Mouse (Mus musculus): ENCODE data around the gene Wdr95. TPM values are rescaled to one million over a fixed set of nuclear protein-coding genes. Genes with fewer than 3 reads are reported as not detected.

Wdr95 gene
- polyA plus RNA-seq, 1 experiment from 2014 or later, result not detected

DNA sequence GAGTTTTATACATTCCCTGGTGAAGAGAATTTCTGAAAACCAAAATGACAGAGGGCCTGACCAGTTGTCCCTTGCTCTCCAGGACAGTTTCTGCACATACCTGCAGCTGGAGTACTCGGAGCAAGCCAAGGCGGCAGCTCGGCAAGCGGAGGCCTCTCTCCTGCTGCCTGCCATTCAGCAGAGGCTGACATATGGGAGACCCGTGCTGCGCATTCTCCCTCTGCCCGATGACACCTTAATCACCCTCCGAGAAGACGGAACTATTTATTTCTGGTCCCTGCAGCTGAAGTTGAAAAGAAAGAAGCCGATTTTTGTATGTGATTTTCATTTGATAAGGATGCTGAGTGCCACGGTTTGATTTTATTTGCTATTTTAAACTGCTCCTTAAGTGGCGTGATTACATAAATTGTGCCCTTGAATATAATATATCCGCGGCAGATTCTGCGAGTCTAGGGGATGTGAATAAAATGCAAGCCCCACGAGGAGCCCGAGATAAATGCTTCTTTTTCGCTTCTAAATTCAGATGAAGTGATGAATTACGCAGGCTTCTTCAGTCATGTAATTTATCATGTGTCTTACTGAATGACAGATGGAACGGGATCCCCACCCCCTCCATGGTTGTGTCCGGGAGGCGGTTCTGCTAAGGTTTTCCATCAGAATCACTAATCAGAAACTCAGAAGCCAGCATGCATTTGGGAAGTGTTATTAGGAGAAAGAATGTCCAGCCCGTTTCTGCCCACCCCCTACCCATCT is 24.9 kb upstream of the Wdr95 start:
- WGBS, result 77% methylated on average over 23 of the region's 23 CpGs
- Histone ChIP-seq H3K4me2 (replicated peaks) (no peak overlapping the region), H3K27ac (no peak overlapping the region), H3K9me3 (no peaks in the 10 kb centered on the region), H3K36me3 (no peaks in the 10 kb centered on the region), H3K9ac (no peak overlapping the region), H3K4me3 (replicated peaks) (no peak overlapping the region), H3K4me1 (replicated peaks) (no peaks in the 10 kb centered on the region), H3K27me3 (replicated peaks) (no peaks in the 10 kb centered on the region)
- no peak for ATAC-seq

DNA sequence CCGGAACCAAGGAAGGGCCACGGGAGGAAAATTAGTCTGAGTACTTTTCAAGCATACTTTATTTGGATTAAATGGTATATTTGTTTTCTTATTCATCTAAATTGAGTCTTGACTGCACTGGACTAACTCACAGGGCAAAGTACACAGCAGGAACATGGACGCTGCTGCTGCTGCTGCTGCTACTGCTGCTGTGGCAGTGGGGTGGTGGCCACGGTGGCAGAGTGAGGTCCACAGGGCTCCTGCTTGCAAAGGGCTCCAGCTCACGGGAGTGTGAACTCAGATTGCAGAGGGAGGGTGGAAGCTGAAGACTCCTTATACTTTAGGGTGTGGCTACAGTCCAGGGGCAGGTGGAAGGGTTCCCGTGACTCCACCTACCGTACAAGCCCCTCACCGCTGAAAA is 23.5 kb upstream of the Wdr95 start:
- ATAC-seq, result no peak
- Histone ChIP-seq H3K4me3 (replicated peaks) (no peak overlapping the region), H3K36me3 (no peaks in the 10 kb centered on the region), H3K4me2 (replicated peaks) (no peak overlapping the region), H3K27me3 (replicated peaks) (no peaks in the 10 kb centered on the region), H3K4me1 (replicated peaks) (no peaks in the 10 kb centered on the region), H3K9ac (no peak overlapping the region), H3K27ac (no peak overlapping the region), H3K9me3 (no peaks in the 10 kb centered on the region)
- WGBS, result 74% methylated on average over 8 of the region's 8 CpGs

DNA sequence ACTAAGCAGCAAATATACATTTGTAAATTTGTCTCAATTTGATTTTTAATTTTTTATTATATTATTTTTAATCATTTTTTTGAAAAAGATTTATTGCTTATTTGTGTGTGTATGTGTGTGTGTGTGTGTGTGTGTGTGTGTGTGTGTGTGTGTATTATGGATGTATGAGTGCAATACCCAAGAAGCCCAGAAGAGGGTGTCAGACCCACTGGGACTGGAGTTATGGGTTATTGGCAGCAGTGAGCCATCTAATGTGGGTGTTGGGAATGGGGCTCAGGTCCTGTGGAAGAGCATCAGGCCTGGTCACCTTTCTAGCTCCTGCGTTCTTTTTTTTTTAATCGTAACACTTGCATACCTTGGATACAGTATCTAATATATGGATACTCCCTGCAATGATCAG is 22.4 kb upstream of the Wdr95 start:
- H3K9ac ChIP-seq, result no peak overlapping the region
- H3K4me1 ChIP-seq (replicated peaks), result no peaks in the 10 kb centered on the region
- H3K36me3 ChIP-seq, result no peaks in the 10 kb centered on the region
- no peak overlapping the region for H3K4me2 ChIP-seq (replicated peaks)
- ATAC-seq, result no peak
- H3K9me3 ChIP-seq, result no peaks in the 10 kb centered on the region
- WGBS, result 98% methylated on average over 2 of the region's 2 CpGs
- H3K27ac ChIP-seq, result no peak overlapping the region
- no peak overlapping the region for H3K4me3 ChIP-seq (replicated peaks)
- no peaks in the 10 kb centered on the region for H3K27me3 ChIP-seq (replicated peaks)

DNA sequence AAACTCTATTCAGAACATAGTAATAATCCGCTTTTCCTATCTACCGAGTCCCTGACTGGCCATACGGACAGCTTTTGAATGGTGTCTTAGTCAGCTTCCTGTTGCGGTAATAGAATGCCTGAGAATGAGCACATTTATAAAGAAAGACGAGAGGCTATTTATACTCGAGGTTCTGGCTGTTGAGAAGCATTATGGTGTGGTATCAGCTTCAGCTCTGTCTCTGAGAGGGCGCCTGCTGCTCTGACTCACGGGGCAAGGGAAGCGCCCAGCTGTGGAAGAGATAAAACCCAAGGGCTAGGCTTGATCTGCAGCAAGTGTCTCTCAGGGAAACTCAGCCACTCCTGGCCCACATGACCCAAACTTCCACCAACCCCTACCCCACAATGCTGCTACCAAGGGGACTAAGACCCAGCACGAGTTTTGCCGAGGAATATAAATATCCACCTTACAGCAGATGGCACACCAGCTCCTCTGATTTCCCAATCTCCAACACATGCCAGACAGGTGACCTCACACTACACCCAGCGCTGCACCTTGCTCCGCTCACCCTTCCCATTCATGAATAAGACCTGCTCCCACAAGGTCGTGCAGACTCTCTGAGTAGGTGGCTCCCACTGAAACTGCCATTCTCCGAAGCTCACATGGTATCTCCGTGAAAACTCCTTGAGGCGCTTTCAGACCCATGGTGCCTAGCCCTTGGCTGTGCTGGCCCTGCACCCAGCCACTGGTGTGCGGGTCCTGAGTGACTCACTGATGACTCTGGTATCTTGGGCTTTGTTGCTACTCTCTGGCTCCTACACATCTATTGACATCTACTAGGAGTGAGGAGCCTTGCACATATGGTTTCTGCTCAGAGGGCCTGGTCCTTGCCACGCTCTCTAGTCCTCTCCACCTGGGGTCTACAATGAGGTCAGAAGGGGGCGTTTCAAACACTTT is 20.1 kb upstream of the Wdr95 start:
- H3K4me2 ChIP-seq (replicated peaks), result no peak overlapping the region
- peaks cover 1% of the 10 kb centered on the region; the same call in 1 of the 2 replicates for H3K4me1 ChIP-seq (replicated peaks)
- no peaks in the 10 kb centered on the region for H3K36me3 ChIP-seq
- ATAC-seq, result no peak
- H3K27ac ChIP-seq, result no peak overlapping the region
- no peaks in the 10 kb centered on the region for H3K27me3 ChIP-seq (replicated peaks)
- H3K9me3 ChIP-seq, result no peaks in the 10 kb centered on the region
- H3K9ac ChIP-seq, result no peak overlapping the region
- 76% methylated on average over 20 of the region's 20 CpGs for WGBS
- H3K4me3 ChIP-seq (replicated peaks), result no peak overlapping the region

DNA sequence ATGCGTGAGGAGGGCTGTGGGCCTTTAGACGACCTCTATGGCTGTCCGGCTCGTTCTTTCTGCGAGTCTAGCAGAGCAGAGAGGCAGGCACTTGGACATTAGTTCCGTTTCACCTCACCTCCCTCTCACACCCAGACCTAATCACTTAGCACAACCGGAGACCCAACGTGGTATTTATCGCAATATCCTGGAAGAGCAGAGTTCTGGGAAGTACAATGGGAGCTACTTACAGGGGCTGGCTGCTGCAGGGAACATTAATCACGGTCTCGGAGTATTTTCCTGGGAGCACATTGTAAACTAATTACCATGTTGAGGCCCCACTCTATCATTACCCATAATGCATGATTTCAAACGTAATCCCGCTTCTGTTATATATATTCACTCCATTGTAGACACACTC is 18.2 kb upstream of the Wdr95 start:
- H3K4me2 ChIP-seq (replicated peaks), result no peak overlapping the region
- H3K27ac ChIP-seq, result no peak overlapping the region
- peaks cover 6% of the 10 kb centered on the region; the same call in 1 of the 2 replicates for H3K4me1 ChIP-seq (replicated peaks)
- no peak overlapping the region for H3K4me3 ChIP-seq (replicated peaks)
- ATAC-seq, result no peak
- H3K9ac ChIP-seq, result no peak overlapping the region
- H3K36me3 ChIP-seq, result no peaks in the 10 kb centered on the region
- no peaks in the 10 kb centered on the region for H3K9me3 ChIP-seq
- H3K27me3 ChIP-seq (replicated peaks), result no peaks in the 10 kb centered on the region
- WGBS, result 73% methylated on average over 13 of the region's 13 CpGs

DNA sequence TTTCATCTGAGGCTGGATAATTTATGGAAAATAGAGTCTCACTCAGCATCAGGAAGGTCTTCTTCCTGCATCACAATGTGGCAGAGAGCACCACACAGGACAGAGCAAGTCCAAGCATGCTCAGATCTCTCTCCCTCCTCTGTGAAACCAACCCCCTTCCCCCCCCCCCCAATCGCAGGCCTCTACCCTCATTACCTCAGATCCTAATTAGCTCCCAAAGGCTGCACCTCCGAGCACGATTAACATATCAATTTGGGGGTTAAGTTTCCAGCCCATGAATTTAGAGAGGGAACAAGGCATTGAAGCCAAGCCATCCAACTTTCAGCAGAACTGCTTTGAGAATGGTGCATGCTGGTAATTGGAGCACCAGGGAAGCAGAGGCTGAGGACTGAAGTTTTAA is 15.8 kb upstream of the Wdr95 start:
- H3K27me3 ChIP-seq (replicated peaks), result no peaks in the 10 kb centered on the region
- 59% methylated on average over 3 of the region's 3 CpGs for WGBS
- H3K36me3 ChIP-seq, result no peaks in the 10 kb centered on the region
- no peak for ATAC-seq
- H3K27ac ChIP-seq, result no peak overlapping the region
- no peak overlapping the region for H3K4me2 ChIP-seq (replicated peaks)
- peaks cover 6% of the 10 kb centered on the region; the same call in 1 of the 2 replicates for H3K4me1 ChIP-seq (replicated peaks)
- no peaks in the 10 kb centered on the region for H3K9me3 ChIP-seq
- no peak overlapping the region for H3K9ac ChIP-seq
- no peak overlapping the region for H3K4me3 ChIP-seq (replicated peaks)

DNA sequence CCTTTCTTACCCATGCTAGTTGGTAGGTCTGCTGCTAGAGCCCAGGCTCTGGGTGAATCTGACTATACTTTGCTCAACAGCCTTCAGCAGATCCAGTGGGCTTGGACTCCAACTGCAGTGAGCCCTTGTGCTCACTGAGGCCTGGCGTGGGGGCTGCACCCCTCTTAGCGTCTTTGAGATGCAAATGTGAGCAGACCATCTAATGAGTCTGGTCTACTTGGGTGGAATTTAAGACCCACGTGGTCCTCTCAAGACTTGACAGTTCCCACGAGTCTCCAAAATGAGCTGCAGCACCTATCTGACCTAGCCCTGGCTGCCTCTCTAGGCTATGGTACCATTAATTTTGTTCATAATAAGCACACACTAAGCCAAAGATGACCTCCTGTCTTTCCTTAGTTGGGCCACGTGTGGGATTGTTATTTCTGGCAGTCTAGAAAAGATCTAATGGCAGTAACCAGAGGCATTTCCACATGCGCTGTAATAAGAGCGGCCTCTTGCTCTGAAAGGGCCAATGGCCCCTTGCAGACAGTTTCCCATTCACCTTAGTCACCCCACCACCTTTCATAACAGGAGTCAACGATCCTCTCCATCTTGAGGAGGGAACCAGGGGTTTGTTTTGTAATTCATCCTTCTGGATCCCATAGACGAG is 14.9 kb upstream of the Wdr95 start:
- Histone ChIP-seq H3K36me3 (no peaks in the 10 kb centered on the region), H3K27me3 (replicated peaks) (no peaks in the 10 kb centered on the region), H3K9ac (no peak overlapping the region), H3K4me2 (replicated peaks) (peak overlapping the region; percentile 41), H3K9me3 (no peaks in the 10 kb centered on the region), H3K4me3 (replicated peaks) (no peak overlapping the region), H3K4me1 (replicated peaks) (peaks cover 6% of the 10 kb centered on the region; the same call in 1 of the 2 replicates), H3K27ac (peak overlapping the region; percentile 64)
- WGBS, result 45% methylated on average over 9 of the region's 9 CpGs
- peak; percentile 26; the same call in 1 of the 2 replicates for ATAC-seq

DNA sequence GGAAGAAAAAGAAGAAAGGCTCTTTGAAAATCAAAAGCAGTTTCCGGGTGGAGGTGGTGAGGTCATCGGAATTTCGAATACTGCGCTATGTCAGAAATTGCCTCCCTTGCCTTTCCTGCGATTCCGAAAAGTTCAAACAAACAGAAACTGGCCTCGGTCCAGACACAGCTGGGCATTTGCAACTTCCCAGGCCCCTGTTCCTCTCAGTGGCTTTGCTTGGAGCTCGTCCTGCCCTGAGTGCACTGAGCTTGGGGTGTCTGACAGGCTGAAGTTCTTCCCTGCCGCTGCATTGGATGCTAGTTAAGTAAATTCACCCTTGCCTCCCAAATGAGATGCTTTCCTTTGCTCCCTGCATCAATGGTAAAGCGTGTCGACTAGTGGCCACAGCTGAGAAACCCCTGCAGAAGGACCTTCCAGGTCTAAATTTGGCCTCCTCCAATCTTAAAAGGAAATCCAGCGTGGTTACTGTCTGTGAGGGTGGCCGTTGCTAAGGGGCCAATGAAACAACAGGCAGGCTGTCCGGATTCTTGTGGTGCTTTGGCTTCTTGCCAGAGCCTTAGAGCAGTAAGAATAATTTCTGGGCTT is 14.3 kb upstream of the Wdr95 start:
- Histone ChIP-seq H3K36me3 (no peaks in the 10 kb centered on the region), H3K4me2 (replicated peaks) (peak overlapping the region; percentile 41), H3K4me1 (replicated peaks) (peaks cover 6% of the 10 kb centered on the region; the same call in 1 of the 2 replicates), H3K27ac (peak overlapping the region; percentile 64), H3K27me3 (replicated peaks) (no peaks in the 10 kb centered on the region), H3K9me3 (no peaks in the 10 kb centered on the region), H3K9ac (no peak overlapping the region), H3K4me3 (replicated peaks) (no peak overlapping the region)
- peak; percentile 87 for ATAC-seq
- WGBS, result 21% methylated on average over 14 of the region's 14 CpGs

DNA sequence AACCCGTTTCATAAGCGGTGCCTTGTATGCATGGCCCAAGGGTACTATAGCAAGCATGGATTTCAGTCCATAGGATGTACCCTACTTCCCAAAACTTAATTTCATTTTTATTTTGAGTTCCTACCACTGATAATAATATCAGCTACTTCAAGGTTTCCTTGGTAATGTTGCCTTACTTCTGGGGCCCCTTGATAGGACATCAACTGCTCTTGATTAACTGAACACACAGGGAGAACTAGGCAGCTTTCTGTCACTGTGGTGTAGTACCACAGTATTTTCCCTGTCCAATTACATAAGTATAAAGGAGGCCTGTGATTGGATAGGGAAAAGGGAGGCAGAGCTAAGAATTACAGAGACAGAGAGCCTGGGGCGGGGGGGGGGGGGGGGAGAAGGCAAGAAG is 13.6 kb upstream of the Wdr95 start:
- H3K9ac ChIP-seq, result no peak overlapping the region
- no peaks in the 10 kb centered on the region for H3K9me3 ChIP-seq
- H3K4me3 ChIP-seq (replicated peaks), result no peak overlapping the region
- WGBS, result 40% methylated on average over 3 of the region's 3 CpGs
- H3K36me3 ChIP-seq, result no peaks in the 10 kb centered on the region
- peaks cover 6% of the 10 kb centered on the region; the same call in 1 of the 2 replicates for H3K4me1 ChIP-seq (replicated peaks)
- no peak for ATAC-seq
- no peak overlapping the region for H3K4me2 ChIP-seq (replicated peaks)
- peak overlapping the region; percentile 64 for H3K27ac ChIP-seq
- H3K27me3 ChIP-seq (replicated peaks), result no peaks in the 10 kb centered on the region

DNA sequence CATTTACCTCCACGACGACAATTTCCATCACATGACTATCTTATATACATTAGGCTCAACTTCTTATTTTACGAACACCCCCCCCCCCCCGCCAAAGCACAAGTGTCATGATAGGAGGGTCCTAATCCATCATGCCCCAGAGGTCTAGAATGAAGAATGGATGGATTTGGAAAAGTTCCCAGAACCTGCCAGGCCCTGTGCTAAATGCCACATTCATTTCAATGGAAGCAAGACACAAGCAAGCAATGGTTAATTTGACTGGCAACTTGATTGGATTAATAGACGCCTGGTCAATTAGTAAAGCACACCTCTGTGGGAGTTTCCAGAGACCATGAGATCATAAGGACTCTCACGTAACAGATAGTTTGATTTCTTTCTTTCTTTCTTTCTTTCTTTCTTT is 11.4 kb upstream of the Wdr95 start:
- WGBS, result 74% methylated on average over 6 of the region's 6 CpGs
- Histone ChIP-seq H3K4me3 (replicated peaks) (no peak overlapping the region), H3K36me3 (no peaks in the 10 kb centered on the region), H3K9ac (no peak overlapping the region), H3K4me1 (replicated peaks) (peaks cover 6% of the 10 kb centered on the region; the same call in 1 of the 2 replicates), H3K27me3 (replicated peaks) (no peaks in the 10 kb centered on the region), H3K27ac (no peak overlapping the region), H3K9me3 (no peaks in the 10 kb centered on the region), H3K4me2 (replicated peaks) (no peak overlapping the region)
- ATAC-seq, result no peak

DNA sequence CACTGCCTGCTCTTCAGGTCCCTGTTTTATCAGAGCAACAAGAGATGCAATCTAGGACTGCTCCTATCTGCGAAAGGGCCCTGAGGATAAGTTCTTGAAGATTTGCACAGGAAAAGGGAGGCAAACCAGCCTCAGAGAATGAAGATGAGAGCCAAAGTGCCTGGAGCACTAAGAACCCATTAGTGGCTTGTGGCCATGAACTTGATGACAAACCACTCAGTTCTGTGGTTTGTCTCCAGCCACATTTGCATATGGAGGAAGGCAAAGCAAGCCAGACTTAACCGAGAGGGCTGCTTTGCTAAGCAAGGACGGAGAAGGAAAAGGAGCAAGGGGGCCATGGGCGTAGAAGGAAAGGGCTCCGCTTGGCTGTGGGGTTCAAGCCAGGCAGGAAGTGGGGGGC is 7.7 kb upstream of the Wdr95 start:
- Histone ChIP-seq H3K4me3 (replicated peaks) (no peak overlapping the region), H3K9ac (no peak overlapping the region), H3K4me2 (replicated peaks) (no peak overlapping the region), H3K27ac (no peak overlapping the region), H3K4me1 (replicated peaks) (no peaks in the 10 kb centered on the region; the same call in 1 of the 2 replicates), H3K36me3 (no peaks in the 10 kb centered on the region), H3K27me3 (replicated peaks) (no peaks in the 10 kb centered on the region), H3K9me3 (no peaks in the 10 kb centered on the region)
- WGBS, result 84% methylated on average over 5 of the region's 5 CpGs
- ATAC-seq, result no peak

DNA sequence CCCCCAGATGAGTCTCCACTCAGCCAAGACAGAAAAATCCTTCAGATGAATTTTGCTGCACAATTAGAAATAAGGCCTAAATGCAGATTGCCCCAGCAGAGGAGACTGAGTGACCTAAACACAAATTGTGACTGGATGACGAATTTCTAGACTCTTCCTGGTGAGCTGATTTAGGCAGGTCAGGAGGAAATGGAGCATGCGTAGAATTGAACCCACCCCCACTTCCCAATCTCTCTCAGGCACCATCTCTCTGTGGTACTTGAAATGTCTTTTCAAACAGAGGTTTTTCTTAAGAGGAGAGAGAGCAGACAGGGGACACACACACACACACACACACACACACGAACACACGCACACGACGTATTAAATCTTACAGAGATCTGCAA is 4.6 kb upstream of the Wdr95 start:
- no peak for ATAC-seq
- H3K4me2 ChIP-seq (replicated peaks), result 0 out of 2 replicates have a peak overlapping the region, but pooled peaks have one; percentile 33
- 62% methylated on average over 6 of the region's 6 CpGs for WGBS
- no peaks in the 10 kb centered on the region for H3K36me3 ChIP-seq
- H3K27ac ChIP-seq, result peak overlapping the region; percentile 52; the same call in 1 of the 2 replicates
- no peak overlapping the region for H3K4me3 ChIP-seq (replicated peaks)
- no peaks in the 10 kb centered on the region for H3K9me3 ChIP-seq
- H3K9ac ChIP-seq, result no peak overlapping the region
- H3K4me1 ChIP-seq (replicated peaks), result peaks cover 7% of the 10 kb centered on the region
- no peaks in the 10 kb centered on the region for H3K27me3 ChIP-seq (replicated peaks)

Measured in intestine, embryonic 15.5 days (tissue).